Mouse (Mus musculus) olfactory bulb, adult 2 months (tissue): ENCODE measurements around the gene Tbc1d2. TPM values are rescaled to one million over a fixed set of nuclear protein-coding genes. Genes with fewer than 3 reads are reported as not detected.

Experiments
- H3K27ac ChIP-seq: fragments of 200-500 bp; 2 replicates; pipeline ENCODE4 v1.5.1; 2012; ENCODE audit warnings: low read depth, low read length; ENCODE audit not compliant: insufficient read depth
- H3K4me1 ChIP-seq: fragments of 200-500 bp; 2 replicates; pipeline ENCODE4 v1.6.1; 2012; ENCODE audit warnings: low read length; ENCODE audit not compliant: control insufficient read depth, insufficient read depth
- H3K4me3 ChIP-seq: fragments of 200-500 bp; 2 replicates; pipeline ENCODE4 v1.5.1; 2012; ENCODE audit warnings: mild to moderate bottlenecking, low read depth, low read length, moderate library complexity; ENCODE audit not compliant: insufficient read depth
- CTCF ChIP-seq: fragments of 200-500 bp; IDR thresholded peaks from 2 replicates; pipeline ENCODE4 v1.5.1; 2012; ENCODE audit warnings: low read depth, mild to moderate bottlenecking, low read length, moderate library complexity; ENCODE audit not compliant: insufficient read depth
- POLR2A ChIP-seq: fragments of 200-500 bp; IDR thresholded peaks from 2 replicates; pipeline ENCODE4 v1.6.1; 2012; ENCODE audit warnings: mild to moderate bottlenecking, low read depth, low read length, moderate library complexity; ENCODE audit not compliant: insufficient read depth
- WGBS: fragments of 180-500 bp; shearing (Covaris S2); methylation state at CpG from one replicate; pipeline ENCODE4 v1.1.7; 2018; 5-methylcytosine and 5-hydroxymethylcytosine counted together
- polyA plus RNA-seq: library from polyadenylated mRNA; stranded (reverse); fragments of >200 nt; gene quantifications from 2 replicates; pipeline ENCODE4 v1.2.4, GENCODE M21; 2012; ENCODE audit warnings: low replicate concordance; ENCODE audit not compliant: missing spikeins, insufficient read depth, insufficient read length

The Tbc1d2 gene
- polyA plus RNA-seq, 1 experiment: not detected

- TF ChIP-seq CTCF (no peak), POLR2A (no peak)
- no peak overlapping the region for H3K27ac ChIP-seq
- H3K4me3 ChIP-seq: no peak overlapping the region
- no peaks in the 10 kb centered on the region for H3K4me1 ChIP-seq
- WGBS: 67% methylated on average over 11 of the region's 11 CpGs
These were observed 25.3 kb upstream of the Tbc1d2 start for GRCm38 (mm10) chr4:46675272-46675785.

GRCm38 (mm10) chr4:46668620-46669019 lies 18.6 kb upstream of the Tbc1d2 start:
- Histone ChIP-seq H3K27ac (no peak overlapping the region), H3K4me1 (peaks cover 4% of the 10 kb centered on the region; the same call in 1 of the 2 replicates), H3K4me3 (no peak overlapping the region)
- WGBS: 83% methylated on average over 11 of the region's 11 CpGs
- TF ChIP-seq CTCF: no peak
- no peak for TF ChIP-seq POLR2A

DNA sequence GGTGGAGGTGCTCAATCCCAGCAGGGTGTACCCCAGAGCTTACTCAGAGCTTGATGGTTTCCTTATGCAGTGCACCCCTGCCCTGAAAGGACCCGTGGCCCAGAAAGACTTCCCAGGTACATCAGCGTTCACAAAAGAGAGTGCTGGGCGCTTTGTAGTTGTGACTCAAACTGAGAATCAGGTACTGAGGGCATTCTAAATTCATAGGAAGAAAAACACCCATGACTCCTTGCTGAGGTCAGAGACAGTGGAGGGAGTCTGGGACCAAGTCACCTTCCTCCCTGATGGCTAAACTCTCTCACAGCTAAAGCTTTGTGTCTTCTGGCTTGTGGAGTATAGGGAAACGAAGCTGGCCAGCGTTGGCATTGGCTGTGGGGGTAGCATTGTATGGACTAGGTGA lies 16.4 kb upstream of the Tbc1d2 start:
- Histone ChIP-seq H3K4me3 (no peak overlapping the region), H3K27ac (no peak overlapping the region), H3K4me1 (peaks cover 4% of the 10 kb centered on the region; the same call in 1 of the 2 replicates)
- whole genome bisulfite sequencing: 82% methylated on average over 5 of the region's 5 CpGs
- TF ChIP-seq POLR2A (no peak), CTCF (no peak)

- WGBS: 24% methylated on average over 8 of the region's 8 CpGs
- TF ChIP-seq CTCF (no peak), POLR2A (no peak)
- no peak overlapping the region for H3K4me3 ChIP-seq
- H3K4me1 ChIP-seq: peaks cover 4% of the 10 kb centered on the region; the same call in 1 of the 2 replicates
- no peak overlapping the region for H3K27ac ChIP-seq
These were observed 15.4 kb upstream of the Tbc1d2 start for GRCm38 (mm10) chr4:46665371-46665774.

GRCm38 (mm10) chr4:46664123-46665009 lies 14.4 kb upstream of the Tbc1d2 start:
- Histone ChIP-seq H3K4me3 (no peak overlapping the region), H3K27ac (no peak overlapping the region), H3K4me1 (peaks cover 4% of the 10 kb centered on the region; the same call in 1 of the 2 replicates)
- 44% methylated on average over 34 of the region's 34 CpGs for WGBS
- no peak for TF ChIP-seq CTCF
- TF ChIP-seq POLR2A: no peak

DNA sequence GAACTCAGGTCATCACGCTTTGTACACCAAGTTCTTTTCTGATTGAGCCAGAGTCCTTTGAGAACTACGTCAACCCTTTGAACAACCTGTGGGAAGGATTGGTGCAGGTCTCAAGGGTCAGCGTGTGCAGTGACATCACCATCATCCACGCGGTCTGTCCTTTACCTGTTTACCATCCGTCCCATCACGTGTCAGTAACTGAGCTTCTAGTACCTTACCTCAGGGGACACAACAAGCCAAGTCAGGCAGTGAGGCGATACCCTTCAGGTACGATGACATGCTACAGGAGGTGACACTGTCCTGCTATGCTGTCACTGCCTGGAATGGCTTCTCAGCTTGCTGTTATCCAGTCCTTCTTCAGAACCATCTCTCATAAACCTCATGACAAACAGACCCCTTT lies 11.4 kb upstream of the Tbc1d2 start:
- no peak overlapping the region for H3K27ac ChIP-seq
- no peak overlapping the region for H3K4me3 ChIP-seq
- 77% methylated on average over 9 of the region's 9 CpGs for WGBS
- peaks cover 4% of the 10 kb centered on the region; the same call in 1 of the 2 replicates for H3K4me1 ChIP-seq
- TF ChIP-seq POLR2A (no peak), CTCF (no peak)

- Histone ChIP-seq H3K27ac (no peak overlapping the region), H3K4me3 (no peak overlapping the region), H3K4me1 (no peaks in the 10 kb centered on the region)
- WGBS: 73% methylated on average over 5 of the region's 5 CpGs
- TF ChIP-seq CTCF (no peak), POLR2A (no peak)
These were observed 8.9 kb upstream of the Tbc1d2 start for GRCm38 (mm10) chr4:46658946-46659345.

DNA sequence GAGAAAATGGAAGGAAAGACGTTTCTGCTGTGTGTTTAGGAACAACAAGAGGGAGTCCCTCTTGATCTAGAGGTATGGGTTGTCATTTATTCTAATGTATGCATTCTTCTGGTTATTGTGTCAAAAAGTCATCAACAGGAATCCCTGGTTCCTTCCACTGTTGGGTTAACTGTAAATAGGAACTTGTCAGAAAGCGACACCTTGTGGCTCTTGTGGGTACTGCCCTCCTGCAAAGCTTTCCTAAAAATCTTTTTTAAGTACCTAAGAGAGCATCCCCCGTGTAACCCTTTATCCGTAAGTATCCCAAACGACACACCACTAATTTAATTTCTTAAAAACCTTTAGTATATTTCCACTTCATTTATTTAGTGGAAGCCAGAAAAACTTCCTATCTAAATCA lies 7.1 kb upstream of the Tbc1d2 start:
- Histone ChIP-seq H3K4me1 (no peaks in the 10 kb centered on the region), H3K27ac (no peak overlapping the region), H3K4me3 (no peak overlapping the region)
- TF ChIP-seq CTCF (no peak), POLR2A (no peak)
- WGBS: 5% methylated on average over 5 of the region's 5 CpGs

GRCm38 (mm10) chr4:46655956-46656355 lies 5.9 kb upstream of the Tbc1d2 start:
- 68% methylated on average over 2 of the region's 2 CpGs for WGBS
- Histone ChIP-seq H3K27ac (no peak overlapping the region), H3K4me3 (no peak overlapping the region), H3K4me1 (no peaks in the 10 kb centered on the region)
- no peak for TF ChIP-seq CTCF
- TF ChIP-seq POLR2A: no peak

- TF ChIP-seq CTCF: no peak
- no peak for TF ChIP-seq POLR2A
- WGBS: 79% methylated on average over 1 of the region's 1 CpGs
- Histone ChIP-seq H3K4me3 (no peak overlapping the region), H3K4me1 (peaks cover 3% of the 10 kb centered on the region; the same call in 1 of the 2 replicates), H3K27ac (no peak overlapping the region)
These were observed 5.3 kb upstream of the Tbc1d2 start for GRCm38 (mm10) chr4:46655298-46655697.
